Mouse (Mus musculus) liver, embryonic 14.5 days (tissue): ENCODE measurements at regions not wholly inside any gene's neighbourhood (a gene's known extent, or its start where the extent isn't known, plus 50 kb on each side); places are given as distances from the start of the nearest gene placed in this dataset.

ENCODE experiments used
- ATAC-seq: fragments of 200-750 bp; cut with Nextera tagmentation; 2 replicates; pipeline ENCODE4 v1.8.0; 2017; ENCODE audit warnings: moderate number of reproducible peaks, mild to moderate bottlenecking, moderate library complexity; ENCODE audit not compliant: insufficient read depth
- DNase-seq, 3 experiments: peaks; one replicate each; pipeline ENCODE4 v3.0.0-alpha.2; 2012 to 2013; ENCODE audit warnings: low read depth in 3 of 3, low spot score in 3 of 3
- H3K27ac ChIP-seq: fragments of 300-500 bp; sonication (generic); 2 replicates; pipeline ENCODE4 v1.5.1; 2014; ENCODE audit warnings: moderate library complexity, mild to moderate bottlenecking, control low read depth, inconsistent platforms
- H3K27me3 ChIP-seq: fragments of 300-500 bp; sonication (generic); 2 replicates; pipeline ENCODE4 v1.6.1; 2014; ENCODE audit warnings: mild to moderate bottlenecking, low read length, moderate library complexity; ENCODE audit not compliant: control insufficient read depth, insufficient read depth
- H3K36me3 ChIP-seq: fragments of 300-500 bp; sonication (generic); replicated peaks from 2 replicates; pipeline ENCODE4 v1.6.1; 2014; ENCODE audit warnings: low read depth; ENCODE audit not compliant: control insufficient read depth, insufficient read depth
- H3K4me1 ChIP-seq, 2 experiments: fragments of 200-500 bp in 1 of 2; fragments of 300-500 bp in 1 of 2; sonication (generic) in 1 of 2; replicated peaks; 2 replicates each; pipeline ENCODE4 v1.6.1; 2012 to 2014; ENCODE audit warnings: antibody characterized with exemption in 1 of 2, inconsistent platforms in 1 of 2, low read length in 1 of 2; ENCODE audit not compliant: control insufficient read depth in 2 of 2, insufficient read depth in 2 of 2
- H3K4me2 ChIP-seq: fragments of 300-500 bp; sonication (generic); 2 replicates; pipeline ENCODE4 v1.6.1; 2014; ENCODE audit warnings: low read depth, mild to moderate bottlenecking, control low read depth, moderate library complexity
- H3K4me3 ChIP-seq, 2 experiments: fragments of 200-500 bp in 1 of 2; fragments of 300-500 bp in 1 of 2; sonication (generic) in 1 of 2; 2 replicates each; pipeline ENCODE4 v1.5.1; 2012 to 2014; ENCODE audit warnings: low read depth in 2 of 2, low read length in 2 of 2, mild to moderate bottlenecking in 2 of 2, control low read depth in 1 of 2, inconsistent platforms in 1 of 2, moderate library complexity in 1 of 2; ENCODE audit not compliant: insufficient read depth in 1 of 2
- H3K9ac ChIP-seq: fragments of 300-500 bp; sonication (generic); replicated peaks from 2 replicates; pipeline ENCODE4 v1.6.1; 2014; ENCODE audit warnings: mild to moderate bottlenecking, control low read depth, moderate library complexity
- H3K9me3 ChIP-seq: fragments of 300-500 bp; sonication (generic); 2 replicates; pipeline ENCODE4 v1.6.1; 2016; ENCODE audit warnings: low read length, mixed read lengths; ENCODE audit not compliant: control insufficient read depth
- CTCF ChIP-seq: IDR thresholded peaks from 2 replicates; pipeline ENCODE4 v1.5.1; 2016; ENCODE audit warnings: antibody characterized with exemption, low read depth, control low read depth
- EP300 ChIP-seq: IDR thresholded peaks from 2 replicates; pipeline ENCODE4 v1.6.1; 2016; ENCODE audit warnings: antibody characterized with exemption, low read depth
- WGBS: fragments of 180-500 bp; shearing (Covaris S2); extraction: QIAGEN DNeasy Blood & Tissue Kit; methylation state at CpG from one replicate; pipeline ENCODE4 v1.1.7; 2014; ENCODE audit not compliant: insufficient replicate concordance; 5-methylcytosine and 5-hydroxymethylcytosine counted together

DNA sequence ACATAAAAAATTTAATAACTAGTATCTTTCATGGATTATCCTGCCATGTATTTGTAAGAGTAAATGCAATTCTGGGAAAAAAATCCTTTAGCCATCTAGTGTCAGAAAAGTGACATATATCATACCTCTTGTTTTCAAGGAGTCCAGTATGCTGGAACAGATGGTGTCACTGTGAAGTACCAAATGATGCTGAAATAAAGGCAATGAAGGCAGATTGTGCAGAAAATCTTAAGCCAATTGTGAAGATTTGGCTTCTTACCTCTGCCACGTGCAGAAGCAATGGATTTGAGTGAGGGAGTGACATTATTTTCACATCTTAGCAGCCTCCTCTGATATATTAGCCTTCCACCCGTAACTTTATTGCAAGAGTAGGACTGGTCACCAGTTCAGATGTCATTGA is 306.5 kb upstream of the Kynu start:
- WGBS, result 36% methylated on average over 2 of the region's 2 CpGs
- H3K27ac ChIP-seq, result no peak overlapping the region

DNA sequence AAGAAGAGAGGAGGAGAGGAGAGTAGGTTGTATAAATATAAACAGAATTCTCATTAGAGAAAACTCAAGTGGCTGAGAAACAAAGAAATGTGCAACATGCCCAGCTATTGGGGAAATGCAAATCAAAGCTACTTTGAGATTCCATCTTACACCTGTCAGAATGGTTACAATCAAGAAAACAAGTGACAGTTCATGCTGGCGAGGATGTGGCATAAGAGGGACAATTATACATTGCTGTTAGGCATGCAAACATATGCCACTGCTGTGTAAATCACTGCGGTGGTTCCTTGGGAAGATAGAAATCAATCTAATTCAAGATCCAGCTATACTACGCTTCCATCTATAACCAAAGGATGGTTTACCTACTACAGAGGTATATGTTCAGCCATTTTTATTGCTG is 300.4 kb upstream of the Kynu start:
- no peaks in the 10 kb centered on the region for H3K36me3 ChIP-seq
- DNase-seq (no peak), ATAC-seq (no peak)
- no peak overlapping the region for H3K4me3 ChIP-seq
- WGBS, result 49% methylated on average over 3 of the region's 3 CpGs
- H3K4me2 ChIP-seq, result no peak overlapping the region
- TF ChIP-seq EP300 (no peak), CTCF (no peak)
- no peaks in the 10 kb centered on the region for H3K9me3 ChIP-seq
- H3K27me3 ChIP-seq, result no peaks in the 10 kb centered on the region
- H3K9ac ChIP-seq, result no peak overlapping the region
- H3K4me1 ChIP-seq, result no peaks in the 10 kb centered on the region
- no peak overlapping the region for H3K27ac ChIP-seq

More for the DNA sequence above, 306.5 kb upstream of the Kynu start:
- Histone ChIP-seq H3K4me3 (no peak overlapping the region), H3K4me2 (no peak overlapping the region), H3K36me3 (no peaks in the 10 kb centered on the region), H3K4me1 (no peaks in the 10 kb centered on the region), H3K9ac (no peak overlapping the region), H3K27me3 (no peaks in the 10 kb centered on the region), H3K9me3 (no peaks in the 10 kb centered on the region)
- no peak for DNase-seq
- ATAC-seq, result no peak
- no peak for TF ChIP-seq EP300
- TF ChIP-seq CTCF, result no peak

DNA sequence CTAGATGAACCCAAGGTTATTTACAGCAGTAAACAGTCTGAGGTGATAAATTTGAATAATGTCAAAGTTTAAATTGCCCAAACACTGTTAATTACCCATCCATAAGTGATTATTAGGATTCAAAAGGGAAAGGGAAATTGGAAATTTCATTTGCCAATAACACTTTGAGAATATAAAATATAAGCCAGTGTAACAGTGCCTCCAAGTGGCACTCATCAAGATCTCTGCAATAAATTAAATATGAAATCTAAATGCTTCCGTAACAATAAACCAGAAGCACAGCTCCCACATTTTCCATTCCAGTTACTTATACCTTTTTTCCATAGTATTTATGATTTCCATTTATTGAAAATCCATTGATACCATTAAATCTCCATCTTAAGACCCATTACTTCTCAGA is 284.3 kb upstream of the Kynu start:
- Histone ChIP-seq H3K27me3 (no peaks in the 10 kb centered on the region), H3K9ac (no peak overlapping the region), H3K27ac (no peak overlapping the region), H3K9me3 (no peaks in the 10 kb centered on the region), H3K4me3 (no peak overlapping the region), H3K4me2 (no peak overlapping the region), H3K4me1 (no peaks in the 10 kb centered on the region), H3K36me3 (no peaks in the 10 kb centered on the region)
- TF ChIP-seq CTCF (no peak), EP300 (no peak)
- DNase-seq, result no peak
- ATAC-seq, result no peak
- 65% methylated on average over 1 of the region's 1 CpGs for WGBS

DNA sequence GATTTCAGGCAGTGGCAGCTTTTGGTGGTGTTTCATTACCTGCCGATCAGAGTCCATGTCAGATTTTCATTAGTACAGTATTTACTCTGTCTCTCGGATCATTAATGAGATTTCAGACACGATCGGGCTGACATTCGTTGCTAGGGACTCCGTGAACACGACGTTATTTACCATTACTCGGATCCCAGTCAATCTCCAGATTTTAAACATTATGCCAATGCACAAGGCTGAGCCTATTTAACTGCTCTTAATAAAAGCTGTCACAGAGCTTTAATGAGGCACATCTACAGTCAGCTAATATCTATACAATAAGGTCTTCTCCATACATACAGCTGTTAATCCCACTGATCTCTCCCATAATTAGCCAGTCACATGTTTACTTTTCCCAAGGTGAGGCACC is 283.0 kb upstream of the Kynu start:
- Histone ChIP-seq H3K36me3 (no peaks in the 10 kb centered on the region), H3K27ac (no peak overlapping the region), H3K4me3 (no peak overlapping the region), H3K9ac (no peak overlapping the region), H3K9me3 (no peaks in the 10 kb centered on the region), H3K4me2 (no peak overlapping the region), H3K27me3 (no peaks in the 10 kb centered on the region), H3K4me1 (no peaks in the 10 kb centered on the region)
- DNase-seq (no peak), ATAC-seq (no peak)
- TF ChIP-seq EP300 (no peak), CTCF (no peak)
- 71% methylated on average over 9 of the region's 9 CpGs for WGBS

DNA sequence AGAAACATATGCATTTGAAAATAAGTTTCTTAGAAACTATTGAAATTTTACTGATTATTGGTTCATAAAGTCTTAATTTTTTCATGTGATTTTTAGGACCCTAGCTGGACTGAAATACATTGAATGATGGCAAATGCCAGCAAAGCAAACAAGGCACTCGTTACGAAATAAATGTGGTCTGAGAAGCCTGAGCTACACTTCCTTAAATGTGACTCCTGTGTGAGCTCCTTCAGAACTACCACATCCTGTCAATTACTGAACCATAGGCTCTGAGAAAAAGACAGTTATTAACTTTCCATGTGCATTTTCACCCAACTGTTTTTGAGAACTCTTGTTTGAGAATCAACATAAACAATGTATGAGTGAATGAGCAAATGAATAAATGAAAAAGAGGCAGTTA is 281.1 kb upstream of the Kynu start:
- H3K4me1 ChIP-seq, result no peaks in the 10 kb centered on the region
- DNase-seq, result peak in 1 of 3 experiments; percentile 3
- TF ChIP-seq EP300, result no peak
- no peak for TF ChIP-seq CTCF
- 17% methylated on average over 2 of the region's 2 CpGs for WGBS
- no peak overlapping the region for H3K9ac ChIP-seq
- H3K36me3 ChIP-seq, result no peaks in the 10 kb centered on the region
- H3K4me2 ChIP-seq, result no peak overlapping the region
- H3K27me3 ChIP-seq, result no peaks in the 10 kb centered on the region
- no peaks in the 10 kb centered on the region for H3K9me3 ChIP-seq
- no peak for ATAC-seq
- H3K4me3 ChIP-seq, result no peak overlapping the region
- no peak overlapping the region for H3K27ac ChIP-seq

DNA sequence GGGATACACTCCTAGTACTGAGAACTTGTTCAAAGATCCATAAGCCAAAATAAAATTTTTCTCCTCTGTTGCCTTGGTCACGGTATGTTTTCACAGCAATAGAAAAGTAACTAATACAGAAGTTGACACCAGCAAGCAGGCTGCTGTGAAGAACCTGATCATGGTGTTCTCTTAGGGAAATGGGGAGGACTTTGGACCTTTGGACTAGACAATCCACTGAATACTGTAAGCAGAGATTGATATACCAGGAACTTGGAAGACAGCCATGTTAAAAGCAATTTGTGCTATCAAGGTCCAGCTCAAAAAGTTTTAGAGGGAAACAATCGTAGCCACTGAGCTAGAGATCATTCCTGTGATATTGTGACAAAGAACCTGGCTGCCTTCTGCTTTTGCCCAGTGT is 259.3 kb upstream of the Kynu start:
- ATAC-seq, result no peak

More for the DNA sequence above, 259.3 kb upstream of the Kynu start:
- no peak for DNase-seq
- Histone ChIP-seq H3K4me1 (no peaks in the 10 kb centered on the region), H3K4me2 (no peak overlapping the region), H3K36me3 (no peaks in the 10 kb centered on the region), H3K4me3 (no peak overlapping the region), H3K27me3 (no peaks in the 10 kb centered on the region), H3K9me3 (no peaks in the 10 kb centered on the region), H3K27ac (no peak overlapping the region), H3K9ac (no peak overlapping the region)
- TF ChIP-seq EP300, result no peak
- TF ChIP-seq CTCF, result no peak
- 56% methylated on average over 2 of the region's 2 CpGs for WGBS
